Mouse (Mus musculus) limb, embryonic 12.5 days (tissue): ENCODE data around the gene Tmem135. TPM values are rescaled to one million over a fixed set of nuclear protein-coding genes. Genes with fewer than 3 reads are reported as not detected.

ENCODE experiments used
- ATAC-seq: fragments of 200-750 bp; cut with Nextera tagmentation; 2 replicates; pipeline ENCODE4 v1.8.0; 2017; ENCODE audit warnings: low read depth, moderate TSS enrichment; ENCODE audit not compliant: insufficient number of reproducible peaks, insufficient read depth, low FRiP score, low TSS enrichment
- H3K27ac ChIP-seq: fragments of 300-500 bp; sonication (generic); 2 replicates; pipeline ENCODE4 v1.5.1; 2016; ENCODE audit warnings: mild to moderate bottlenecking, moderate library complexity
- H3K27me3 ChIP-seq: fragments of 300-500 bp; sonication (generic); 2 replicates; pipeline ENCODE4 v1.6.1; 2016; ENCODE audit warnings: mild to moderate bottlenecking, moderate library complexity
- H3K36me3 ChIP-seq: fragments of 300-500 bp; sonication (generic); 2 replicates; pipeline ENCODE4 v1.6.1; 2016; ENCODE audit warnings: mild to moderate bottlenecking, moderate library complexity
- H3K4me1 ChIP-seq: fragments of 300-500 bp; sonication (generic); replicated peaks from 2 replicates; pipeline ENCODE4 v1.6.1; 2016
- H3K4me2 ChIP-seq: fragments of 300-500 bp; sonication (generic); 2 replicates; pipeline ENCODE4 v1.6.1; 2016; ENCODE audit warnings: mild to moderate bottlenecking, moderate library complexity
- H3K4me3 ChIP-seq: fragments of 300-500 bp; sonication (generic); replicated peaks from 2 replicates; pipeline ENCODE4 v1.5.1; 2016; ENCODE audit warnings: mild to moderate bottlenecking
- H3K9ac ChIP-seq: fragments of 300-500 bp; sonication (generic); replicated peaks from 2 replicates; pipeline ENCODE4 v1.6.1; 2016; ENCODE audit warnings: mild to moderate bottlenecking, moderate library complexity
- H3K9me3 ChIP-seq: fragments of 300-500 bp; sonication (generic); 2 replicates; pipeline ENCODE4 v1.6.1; 2016; ENCODE audit warnings: mild to moderate bottlenecking, moderate library complexity
- WGBS: fragments of 180-500 bp; shearing (Covaris S2); methylation state at CpG from one replicate; pipeline ENCODE4 v1.1.7; 2016; 5-methylcytosine and 5-hydroxymethylcytosine counted together
- polyA plus RNA-seq: library from polyadenylated mRNA; unstranded; fragments of >200 nt; fragmentation: Nextera tagmentation; extraction: Ambion mirVana; gene quantifications from 2 replicates; pipeline ENCODE4 v1.2.1, GENCODE M21; 2016

Gene Tmem135
- 20.6 and 25.0 TPM in 2 replicates for polyA plus RNA-seq

GRCm38 (mm10) chr7:89404081-89404733, at the start of gene Tmem135, which contains the start of gene Fzd4:
Gene Tmem135 (minus strand): TSS chr7:89404222.
Gene Fzd4 (plus strand): TSS chr7:89404355.
- Histone ChIP-seq H3K9me3 (no peaks in the 10 kb centered on the region), H3K36me3 (peaks cover 20% of the 10 kb centered on the region), H3K27ac (peak within 1 kb of the TSS; percentile 86), H3K4me3 (peak within 1 kb of the TSS; percentile 87), H3K4me1 (peaks cover 38% of the 10 kb centered on the region), H3K9ac (peak within 1 kb of the TSS; percentile 90), H3K4me2 (peak within 1 kb of the TSS; percentile 93), H3K27me3 (peaks cover 4% of the 10 kb centered on the region; the same call in 1 of the 2 replicates)
- ATAC-seq = peak; percentile 93
- WGBS = under 1% methylated on average over 61 of the region's 62 CpGs

- no peaks in the 10 kb centered on the region for H3K9me3 ChIP-seq
- no peak overlapping the region for H3K27ac ChIP-seq
- no peak overlapping the region for H3K9ac ChIP-seq
- H3K4me3 ChIP-seq = no peak overlapping the region
- H3K36me3 ChIP-seq = no peaks in the 10 kb centered on the region
- no peaks in the 10 kb centered on the region for H3K27me3 ChIP-seq
- no peak for ATAC-seq
- H3K4me2 ChIP-seq = no peak overlapping the region
- 76% methylated on average over 2 of the region's 2 CpGs for WGBS
- H3K4me1 ChIP-seq = 0 out of 2 replicates have a peak, but pooled peaks cover under 1% of the 10 kb centered on the region
Observed at GRCm38 (mm10) chr7:89450312-89450711, 46.3 kb upstream of the Tmem135 start.

- no peak overlapping the region for H3K27ac ChIP-seq
- no peak for ATAC-seq
- H3K4me1 ChIP-seq = no peaks in the 10 kb centered on the region
- no peak overlapping the region for H3K4me2 ChIP-seq
- H3K9ac ChIP-seq = no peak overlapping the region
- H3K4me3 ChIP-seq = no peak overlapping the region
- H3K27me3 ChIP-seq = no peaks in the 10 kb centered on the region
- no peaks in the 10 kb centered on the region for H3K9me3 ChIP-seq
- 92% methylated on average over 4 of the region's 4 CpGs for WGBS
- no peaks in the 10 kb centered on the region for H3K36me3 ChIP-seq
Observed at GRCm38 (mm10) chr7:89445137-89445536, 41.1 kb upstream of the Tmem135 start.

- Histone ChIP-seq H3K4me3 (no peak overlapping the region), H3K27ac (no peak overlapping the region), H3K36me3 (no peaks in the 10 kb centered on the region), H3K9me3 (no peaks in the 10 kb centered on the region), H3K4me2 (no peak overlapping the region), H3K4me1 (no peaks in the 10 kb centered on the region), H3K27me3 (no peaks in the 10 kb centered on the region), H3K9ac (no peak overlapping the region)
- WGBS = 70% methylated on average over 4 of the region's 4 CpGs
- ATAC-seq = no peak
Observed at GRCm38 (mm10) chr7:89442242-89442641, 38.2 kb upstream of the Tmem135 start.

GRCm38 (mm10) chr7:89441291-89441690, 37.3 kb upstream of the Tmem135 start:
- no peaks in the 10 kb centered on the region for H3K27me3 ChIP-seq
- no peaks in the 10 kb centered on the region for H3K4me1 ChIP-seq
- no peak overlapping the region for H3K4me2 ChIP-seq
- H3K9me3 ChIP-seq = no peaks in the 10 kb centered on the region
- WGBS = 72% methylated on average over 7 of the region's 7 CpGs
- no peaks in the 10 kb centered on the region for H3K36me3 ChIP-seq
- H3K9ac ChIP-seq = no peak overlapping the region
- ATAC-seq = no peak
- no peak overlapping the region for H3K4me3 ChIP-seq
- H3K27ac ChIP-seq = no peak overlapping the region

- Histone ChIP-seq H3K9me3 (no peaks in the 10 kb centered on the region), H3K27ac (no peak overlapping the region), H3K4me1 (peaks cover 5% of the 10 kb centered on the region; the same call in 1 of the 2 replicates), H3K4me3 (no peak overlapping the region), H3K27me3 (no peaks in the 10 kb centered on the region), H3K36me3 (no peaks in the 10 kb centered on the region), H3K9ac (no peak overlapping the region), H3K4me2 (no peak overlapping the region)
- no peak for ATAC-seq
- WGBS = 55% methylated on average over 4 of the region's 4 CpGs
Observed at GRCm38 (mm10) chr7:89437589-89437988, 33.6 kb upstream of the Tmem135 start.

- Histone ChIP-seq H3K36me3 (no peaks in the 10 kb centered on the region), H3K4me3 (no peak overlapping the region), H3K4me2 (no peak overlapping the region), H3K27ac (no peak overlapping the region), H3K27me3 (no peaks in the 10 kb centered on the region), H3K9ac (no peak overlapping the region), H3K4me1 (peaks cover 5% of the 10 kb centered on the region; the same call in 1 of the 2 replicates), H3K9me3 (no peaks in the 10 kb centered on the region)
- WGBS = 82% methylated on average over 5 of the region's 5 CpGs
- ATAC-seq = no peak
Observed at GRCm38 (mm10) chr7:89436404-89436803, 32.4 kb upstream of the Tmem135 start.

GRCm38 (mm10) chr7:89433893-89434616, 30.0 kb upstream of the Tmem135 start:
- Histone ChIP-seq H3K36me3 (no peaks in the 10 kb centered on the region), H3K4me3 (no peak overlapping the region), H3K4me1 (peaks cover 5% of the 10 kb centered on the region; the same call in 1 of the 2 replicates), H3K9ac (no peak overlapping the region), H3K9me3 (no peaks in the 10 kb centered on the region), H3K4me2 (no peak overlapping the region), H3K27ac (no peak overlapping the region), H3K27me3 (no peaks in the 10 kb centered on the region)
- ATAC-seq = no peak
- WGBS = 56% methylated on average over 8 of the region's 8 CpGs

- no peak overlapping the region for H3K4me2 ChIP-seq
- 69% methylated on average over 9 of the region's 9 CpGs for WGBS
- no peaks in the 10 kb centered on the region for H3K27me3 ChIP-seq
- H3K27ac ChIP-seq = no peak overlapping the region
- no peaks in the 10 kb centered on the region for H3K36me3 ChIP-seq
- H3K9me3 ChIP-seq = no peaks in the 10 kb centered on the region
- no peak for ATAC-seq
- no peak overlapping the region for H3K4me3 ChIP-seq
- no peak overlapping the region for H3K9ac ChIP-seq
- peaks cover 5% of the 10 kb centered on the region; the same call in 1 of the 2 replicates for H3K4me1 ChIP-seq
Observed at GRCm38 (mm10) chr7:89433193-89433892, 29.3 kb upstream of the Tmem135 start.

- no peak overlapping the region for H3K4me2 ChIP-seq
- no peak for ATAC-seq
- H3K9ac ChIP-seq = no peak overlapping the region
- 85% methylated on average over 2 of the region's 2 CpGs for WGBS
- no peaks in the 10 kb centered on the region for H3K9me3 ChIP-seq
- no peak overlapping the region for H3K4me3 ChIP-seq
- H3K27ac ChIP-seq = no peak overlapping the region
- H3K36me3 ChIP-seq = no peaks in the 10 kb centered on the region
- H3K27me3 ChIP-seq = no peaks in the 10 kb centered on the region
- H3K4me1 ChIP-seq = peaks cover 7% of the 10 kb centered on the region; the same call in 1 of the 2 replicates
Observed at GRCm38 (mm10) chr7:89431185-89431584, 27.2 kb upstream of the Tmem135 start.

- Histone ChIP-seq H3K4me3 (no peak overlapping the region), H3K36me3 (no peaks in the 10 kb centered on the region), H3K27ac (no peak overlapping the region), H3K4me1 (peaks cover 15% of the 10 kb centered on the region), H3K9me3 (no peaks in the 10 kb centered on the region), H3K27me3 (no peaks in the 10 kb centered on the region), H3K9ac (no peak overlapping the region), H3K4me2 (no peak overlapping the region)
- 78% methylated on average over 1 of the region's 1 CpGs for WGBS
- no peak for ATAC-seq
Observed at GRCm38 (mm10) chr7:89429326-89429725, 25.3 kb upstream of the Tmem135 start.
